Mouse (Mus musculus) cerebellum, adult 2 months (tissue): ENCODE measurements at regions not wholly inside any gene's neighbourhood (a gene's known extent, or its start where the extent isn't known, plus 50 kb on each side); places are given as distances from the start of the nearest gene placed in this dataset.

Experiments
- CTCF ChIP-seq: fragments of 200-500 bp; IDR thresholded peaks from 2 replicates; pipeline ENCODE4 v1.5.1; 2011; ENCODE audit warnings: low read depth, mild to moderate bottlenecking, control low read depth, low read length, moderate library complexity, borderline replicate concordance; ENCODE audit not compliant: insufficient read depth
- POLR2A ChIP-seq: fragments of 200-500 bp; IDR thresholded peaks from 2 replicates; pipeline ENCODE4 v1.6.1; 2011; ENCODE audit warnings: low read length, control low read depth, borderline replicate concordance; ENCODE audit not compliant: insufficient read depth

GRCm38 (mm10) chr3:63609454-63610112, 125.9 kb upstream of the Gm34302 start:
- TF ChIP-seq CTCF: no peak
- TF ChIP-seq POLR2A: no peak
